ENCODE assay signal across 8 mouse cellular contexts in the genomic region with DNA sequence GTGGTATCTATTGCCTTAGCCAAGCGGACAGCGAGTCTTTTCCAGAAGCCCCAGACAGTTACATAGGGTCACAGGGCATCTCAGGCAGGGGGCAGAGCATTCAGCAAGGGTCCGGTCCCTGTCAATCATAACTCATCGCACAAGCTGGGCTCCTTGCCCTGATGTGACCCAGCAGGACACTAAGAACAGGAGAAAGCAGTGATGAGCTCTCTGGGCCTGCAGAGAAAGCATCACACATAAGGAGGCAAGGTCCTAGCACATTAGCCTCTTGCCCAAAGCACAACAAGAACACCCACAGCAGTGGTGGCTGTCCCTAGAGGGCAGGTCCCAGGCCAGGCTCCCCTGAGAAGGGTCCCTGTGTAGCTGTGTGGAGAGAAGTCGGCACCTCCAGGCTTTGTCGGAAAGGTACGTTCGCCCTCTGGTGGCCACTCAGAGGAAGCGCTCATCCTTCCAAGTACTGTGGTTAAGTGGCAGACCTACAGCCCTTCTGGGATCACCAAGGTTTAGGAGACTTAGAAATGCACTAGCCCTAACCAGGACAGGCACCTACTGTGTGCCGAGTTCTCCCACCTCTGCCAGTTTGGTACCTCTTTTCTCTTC.
DNase-seq lines count a peak whose midpoint lies in the region; ATAC-seq and TF ChIP-seq lines count a peak whose summit lies in the region.

No protein-coding gene starts in this region.

- no peaks in the 10 kb centered on the region for H3K36me3 ChIP-seq in heart, embryonic 11.5 days (ENCODE audit: control insufficient read depth, insufficient read depth, low read length)
- no peaks in the 10 kb centered on the region for H3K36me3 ChIP-seq in kidney, embryonic 16.5 days (ENCODE audit: insufficient read depth, low read length)

- no peak overlapping the region for H3K27ac ChIP-seq in heart, embryonic 11.5 days (ENCODE audit: low read depth, low read length)
- H3K27ac ChIP-seq in kidney, embryonic 16.5 days (ENCODE audit: low read length), result no peak overlapping the region

- peak; percentile 94 for TF ChIP-seq CTCF in Patski (IDR thresholded peaks at IDR 0.05)

- no peak overlapping the region for H3K4me2 ChIP-seq in heart, embryonic 11.5 days
- H3K4me2 ChIP-seq in kidney, embryonic 16.5 days (replicated peaks; ENCODE audit: low read depth, low read length), result no peak overlapping the region

- H3K4me3 ChIP-seq in heart, embryonic 11.5 days (ENCODE audit: low read depth, low read length), result no peak overlapping the region
- H3K4me3 ChIP-seq in kidney, embryonic 16.5 days (ENCODE audit: low read length), result no peak overlapping the region

- no peak overlapping the region for H3K9ac ChIP-seq in heart, embryonic 11.5 days (ENCODE audit: low read depth, low read length)
- no peak overlapping the region for H3K9ac ChIP-seq in kidney, embryonic 16.5 days (replicated peaks; ENCODE audit: low read length)

- in situ Hi-C loops in Patski (cut with MboI; ENCODE audit: low pct_unique_long_range_greater_than_20kb), result no loop called here

- ATAC-seq in Patski, result no peak
- peak; percentile 86 for ATAC-seq in common myeloid progenitor, adult 5-6 weeks (replicated peaks; ENCODE audit: low read depth, poor library complexity, severe bottlenecking)
- 0 out of 2 replicates have a peak, but pooled peaks have one; percentile 44 for ATAC-seq in heart, embryonic 11.5 days (replicated peaks; ENCODE audit: insufficient number of reproducible peaks, low FRiP score, low TSS enrichment)
- peak; percentile 67 for ATAC-seq in kidney, embryonic 16.5 days (ENCODE audit: low FRiP score, low TSS enrichment)

- H3K27me3 ChIP-seq in Patski, result peaks cover 4% of the 10 kb centered on the region
- H3K27me3 ChIP-seq in heart, embryonic 11.5 days (ENCODE audit: control insufficient read depth, insufficient read depth, low read length), result peaks cover 24% of the 10 kb centered on the region
- peaks cover 7% of the 10 kb centered on the region; the same call in 1 of the 2 replicates for H3K27me3 ChIP-seq in kidney, embryonic 16.5 days (ENCODE audit: insufficient read depth, low read length)

- H3K9me3 ChIP-seq in heart, embryonic 11.5 days (replicated peaks; ENCODE audit: control insufficient read depth, low read length), result peaks cover 3% of the 10 kb centered on the region; the same call in 1 of the 2 replicates
- no peaks in the 10 kb centered on the region; the same call in 1 of the 2 replicates for H3K9me3 ChIP-seq in kidney, embryonic 16.5 days (ENCODE audit: low read length)

- WGBS in heart, embryonic 11.5 days (ENCODE audit: insufficient replicate concordance), result 33% methylated on average over 10 of the region's 10 CpGs
- 36% methylated on average over 10 of the region's 10 CpGs for WGBS in kidney, embryonic 16.5 days

- CTCF ChIA-PET in Patski (lab: Charles Lee), result interaction anchor here (0.7 to 2.6 kb wide), 4 partner anchors 13 to 193 kb away, joined by 3 to 10 read pairs (median 6); no protein-coding TSS in a partner anchor

- POLR2A ChIA-PET in Patski (lab: Charles Lee), result no interaction called here

- DNase-seq in B cell, adult 2 months, result peak; percentile 73 to 74
- no peak for DNase-seq in Patski (ENCODE audit: low read depth, low spot score)
- peak; percentile 69 for DNase-seq in lung, postnatal 14 days
- peak; percentile 90 for DNase-seq in retina, embryonic 14.5 days (ENCODE audit: low spot score)
- DNase-seq in thymus, postnatal 14 days, result peak; percentile 76

- H3K4me1 ChIP-seq in heart, embryonic 11.5 days (ENCODE audit: control insufficient read depth, insufficient read depth, low read length), result peaks cover 8% of the 10 kb centered on the region
- H3K4me1 ChIP-seq in kidney, embryonic 16.5 days (ENCODE audit: insufficient read depth, low read length), result peaks cover 6% of the 10 kb centered on the region
